Mouse (Mus musculus): ENCODE measurements around the gene Cox8c. TPM values are rescaled to one million over a fixed set of nuclear protein-coding genes. Genes with fewer than 3 reads are reported as not detected.

Gene Cox8c
- polyA plus RNA-seq, 1 experiment from 2014 or later, result not detected

DNA sequence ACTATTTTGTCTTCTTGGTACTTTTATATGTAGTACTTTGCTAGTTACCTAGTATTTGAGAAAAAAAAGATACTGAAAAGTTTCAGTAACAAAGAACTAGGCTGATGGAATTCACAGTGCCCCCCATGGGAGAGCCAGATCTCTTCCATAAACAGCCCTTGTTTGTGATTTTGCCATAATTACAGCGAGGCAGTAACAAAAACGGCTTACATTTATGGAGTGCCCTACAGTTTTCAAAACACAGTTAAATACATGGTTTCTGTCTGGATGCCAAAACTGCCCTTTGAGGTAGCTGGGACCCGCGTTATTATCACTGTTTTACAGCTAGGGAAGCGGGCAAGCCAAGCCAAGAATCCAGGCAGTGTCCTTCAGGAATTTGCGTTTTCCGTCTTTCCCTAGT is 20.2 kb upstream of the Cox8c start:
- ATAC-seq (replicated peaks; ENCODE audit: low FRiP score, low read depth), result no peak

DNA sequence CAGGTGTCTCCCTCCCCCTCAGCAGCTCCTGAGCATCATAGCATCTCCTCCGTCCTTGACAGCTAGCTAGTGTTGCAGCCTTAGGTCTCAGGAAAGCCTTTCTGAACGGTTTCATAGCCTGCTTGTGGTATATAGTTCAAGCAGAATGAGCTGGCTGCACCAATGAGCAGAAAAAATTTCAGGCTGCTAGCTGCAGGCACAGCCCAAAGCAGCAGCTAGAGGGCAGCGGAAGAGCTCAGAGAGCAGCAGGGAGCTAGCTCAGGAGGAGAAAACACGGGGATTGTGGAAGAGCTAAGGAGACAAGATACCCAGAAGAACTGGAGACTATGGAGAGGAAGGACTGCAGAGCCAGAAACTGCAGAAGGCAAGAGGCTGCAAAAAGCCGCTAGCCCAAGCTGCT is 13.4 kb upstream of the Cox8c start:
- peak; percentile 81 for TF ChIP-seq CTCF (IDR thresholded peaks at IDR 0.05; ENCODE audit: low read depth)
- Histone ChIP-seq H3K9ac (ENCODE audit: low read depth, low read length) (no peak overlapping the region), H3K36me3 (ENCODE audit: insufficient read depth, low read length) (no peaks in the 10 kb centered on the region), H3K9me3 (replicated peaks; ENCODE audit: low read length) (no peaks in the 10 kb centered on the region), H3K4me2 (ENCODE audit: low read length) (no peak overlapping the region), H3K4me3 (replicated peaks; ENCODE audit: low read depth, low read length) (no peak overlapping the region), H3K27ac (no peak overlapping the region), H3K4me1 (replicated peaks; ENCODE audit: insufficient read depth, low read length) (no peaks in the 10 kb centered on the region), H3K27me3 (ENCODE audit: insufficient read depth, low read length) (no peaks in the 10 kb centered on the region)
- ATAC-seq (replicated peaks; ENCODE audit: low FRiP score, low read depth) (no peak), DNase-seq (ENCODE audit: low spot score) (peak; percentile 66)
- WGBS, result 19% methylated on average over 5 of the region's 5 CpGs

More for the DNA sequence above, 20.2 kb upstream of the Cox8c start:
- no peak for TF ChIP-seq CTCF (IDR thresholded peaks at IDR 0.05; ENCODE audit: low read depth)
- Histone ChIP-seq H3K9me3 (replicated peaks; ENCODE audit: low read length) (no peaks in the 10 kb centered on the region), H3K4me1 (replicated peaks; ENCODE audit: insufficient read depth, low read length) (peaks cover 10% of the 10 kb centered on the region), H3K9ac (ENCODE audit: low read depth, low read length) (peak overlapping the region; percentile 94; the same call in 1 of the 2 replicates), H3K36me3 (ENCODE audit: insufficient read depth, low read length) (no peaks in the 10 kb centered on the region), H3K27ac (peak overlapping the region; percentile 98), H3K4me3 (replicated peaks; ENCODE audit: low read depth, low read length) (peak overlapping the region; percentile 98), H3K4me2 (ENCODE audit: low read length) (peak overlapping the region; percentile 79), H3K27me3 (ENCODE audit: insufficient read depth, low read length) (no peaks in the 10 kb centered on the region)
- no peak for DNase-seq (ENCODE audit: low spot score)
- 26% methylated on average over 7 of the region's 7 CpGs for WGBS

DNA sequence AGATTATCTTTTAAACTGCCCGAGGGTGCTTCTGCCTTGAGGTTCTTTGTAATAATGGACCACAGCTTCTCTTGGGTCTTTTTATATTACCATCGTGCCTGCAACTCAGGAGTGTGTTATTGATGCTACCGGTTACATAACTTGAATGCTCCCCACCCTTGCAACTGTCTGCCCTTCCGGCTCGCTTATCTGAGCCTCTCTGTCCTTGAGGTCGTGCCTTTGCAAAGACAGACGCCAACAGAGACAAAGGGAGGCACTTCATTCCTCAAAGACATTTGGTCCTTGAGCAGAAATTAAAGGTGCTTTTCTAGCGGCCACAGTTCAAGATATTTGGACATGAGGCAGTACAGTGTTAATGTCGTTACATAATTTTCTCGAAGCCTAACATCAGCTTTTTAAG is 11.8 kb upstream of the Cox8c start:
- no peaks in the 10 kb centered on the region for H3K9me3 ChIP-seq (replicated peaks; ENCODE audit: low read length)
- H3K4me1 ChIP-seq (replicated peaks; ENCODE audit: insufficient read depth, low read length), result no peaks in the 10 kb centered on the region
- H3K4me3 ChIP-seq (replicated peaks; ENCODE audit: low read depth, low read length), result no peak overlapping the region
- no peaks in the 10 kb centered on the region for H3K27me3 ChIP-seq (ENCODE audit: insufficient read depth, low read length)
- DNase-seq (ENCODE audit: low spot score) (no peak), ATAC-seq (replicated peaks; ENCODE audit: low FRiP score, low read depth) (no peak)
- WGBS, result 66% methylated on average over 10 of the region's 10 CpGs
- H3K36me3 ChIP-seq (ENCODE audit: insufficient read depth, low read length), result no peaks in the 10 kb centered on the region
- no peak overlapping the region for H3K9ac ChIP-seq (ENCODE audit: low read depth, low read length)
- no peak for TF ChIP-seq CTCF (IDR thresholded peaks at IDR 0.05; ENCODE audit: low read depth)
- no peak overlapping the region for H3K4me2 ChIP-seq (ENCODE audit: low read length)
- H3K27ac ChIP-seq, result no peak overlapping the region

DNA sequence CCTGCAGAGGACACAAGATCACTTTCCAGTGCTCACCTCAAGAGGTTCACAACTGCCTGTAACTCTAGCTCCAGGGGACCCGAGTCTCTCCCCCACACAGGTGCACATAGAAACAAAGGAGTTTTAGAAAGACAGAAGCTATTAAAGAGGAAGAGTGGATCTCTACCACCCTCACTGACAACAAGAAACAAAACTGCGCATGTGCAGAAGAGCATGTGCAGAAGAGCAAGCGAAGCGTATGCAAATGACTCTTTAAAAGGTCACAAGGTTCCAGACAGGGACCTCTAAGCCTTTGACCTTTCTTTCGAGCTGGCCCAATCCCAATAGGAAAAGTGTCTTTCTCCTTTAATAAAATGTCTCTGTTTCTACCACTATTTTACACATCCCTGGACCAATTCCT is 10.5 kb upstream of the Cox8c start:
- Histone ChIP-seq H3K4me1 (replicated peaks; ENCODE audit: insufficient read depth, low read length) (no peaks in the 10 kb centered on the region), H3K4me3 (replicated peaks; ENCODE audit: low read depth, low read length) (no peak overlapping the region), H3K27me3 (ENCODE audit: insufficient read depth, low read length) (no peaks in the 10 kb centered on the region), H3K9me3 (replicated peaks; ENCODE audit: low read length) (no peaks in the 10 kb centered on the region), H3K36me3 (ENCODE audit: insufficient read depth, low read length) (no peaks in the 10 kb centered on the region), H3K9ac (ENCODE audit: low read depth, low read length) (no peak overlapping the region), H3K27ac (no peak overlapping the region), H3K4me2 (ENCODE audit: low read length) (no peak overlapping the region)
- TF ChIP-seq CTCF (IDR thresholded peaks at IDR 0.05; ENCODE audit: low read depth), result no peak
- no peak for ATAC-seq (replicated peaks; ENCODE audit: low FRiP score, low read depth)
- WGBS, result 54% methylated on average over 5 of the region's 5 CpGs
- no peak for DNase-seq (ENCODE audit: low spot score)

DNA sequence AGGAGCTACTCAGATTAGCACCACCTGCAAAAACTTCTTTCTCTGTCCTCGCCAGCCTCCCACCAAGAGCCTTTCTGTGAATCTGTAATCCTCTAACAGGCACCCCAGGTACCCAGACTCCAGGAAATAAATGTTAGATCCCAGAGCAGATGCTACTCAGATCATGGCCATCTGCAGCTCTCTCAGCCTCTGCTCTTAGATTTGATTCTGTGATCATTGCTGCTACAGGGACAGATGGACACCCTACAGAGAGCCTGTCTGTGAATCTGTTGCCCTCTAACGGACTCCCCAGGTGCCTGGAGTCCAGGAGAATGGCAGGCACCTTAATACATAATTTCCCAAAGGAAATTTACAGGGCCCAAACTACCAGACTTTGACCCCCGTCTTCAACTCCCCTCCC is 9.1 kb downstream of the Cox8c start:
- Histone ChIP-seq H3K36me3 (ENCODE audit: insufficient read depth, low read length) (no peaks in the 10 kb centered on the region), H3K27me3 (ENCODE audit: insufficient read depth, low read length) (no peaks in the 10 kb centered on the region), H3K27ac (no peak overlapping the region), H3K4me3 (replicated peaks; ENCODE audit: low read depth, low read length) (no peak overlapping the region), H3K9ac (ENCODE audit: low read depth, low read length) (no peak overlapping the region), H3K9me3 (replicated peaks; ENCODE audit: low read length) (no peaks in the 10 kb centered on the region), H3K4me1 (replicated peaks; ENCODE audit: insufficient read depth, low read length) (no peaks in the 10 kb centered on the region), H3K4me2 (ENCODE audit: low read length) (no peak overlapping the region)
- WGBS, result 52% methylated on average over 3 of the region's 3 CpGs
- TF ChIP-seq CTCF (IDR thresholded peaks at IDR 0.05; ENCODE audit: low read depth), result no peak
- ATAC-seq (replicated peaks; ENCODE audit: low FRiP score, low read depth) (no peak), DNase-seq (ENCODE audit: low spot score) (no peak)

DNA sequence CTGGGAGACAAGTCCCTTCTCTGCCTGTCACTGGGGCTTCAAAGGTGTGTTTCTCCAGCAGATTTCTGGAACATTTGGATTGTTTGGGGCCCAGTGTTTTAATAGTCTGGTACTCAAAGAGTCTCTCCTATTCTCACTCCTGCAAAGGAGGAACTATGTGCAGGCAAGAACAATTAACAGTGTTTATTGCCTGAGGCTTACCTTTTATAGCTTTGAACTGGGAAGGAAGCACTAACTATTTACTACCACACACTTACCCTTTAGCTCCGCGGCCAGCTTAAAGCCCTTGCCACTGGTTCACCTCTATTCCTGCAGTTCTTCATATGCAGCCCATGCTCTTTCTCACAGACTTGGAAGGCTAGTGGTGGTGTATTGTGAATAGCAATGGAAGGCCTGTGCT is 17.0 kb downstream of the Cox8c start:
- 5% methylated on average over 2 of the region's 2 CpGs for WGBS
- ATAC-seq (replicated peaks; ENCODE audit: low FRiP score, low read depth), result no peak

DNA sequence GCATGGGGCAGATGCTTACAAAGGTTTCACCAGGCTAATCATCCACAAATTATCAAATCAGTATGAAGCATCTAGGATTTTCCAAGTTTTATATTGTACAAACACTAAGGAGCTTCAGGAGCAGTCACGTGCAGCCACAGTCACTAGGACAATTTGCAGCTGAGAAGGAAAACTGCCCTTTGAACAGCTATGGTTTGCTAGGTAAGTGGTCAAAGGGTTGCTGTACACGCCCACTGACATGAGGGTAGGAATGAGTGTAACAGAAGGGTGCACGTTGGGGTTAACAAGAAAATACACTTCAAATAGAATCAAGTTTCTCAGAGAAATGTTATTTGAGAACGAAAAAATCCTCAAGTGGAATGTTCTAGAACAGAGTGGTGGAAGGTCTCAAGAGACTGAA is 30.6 kb downstream of the Cox8c start:
- Histone ChIP-seq H3K36me3 (ENCODE audit: insufficient read depth, low read length) (no peaks in the 10 kb centered on the region), H3K4me1 (replicated peaks; ENCODE audit: insufficient read depth, low read length) (no peaks in the 10 kb centered on the region), H3K4me3 (replicated peaks; ENCODE audit: low read depth, low read length) (no peak overlapping the region), H3K9me3 (replicated peaks; ENCODE audit: low read length) (no peaks in the 10 kb centered on the region), H3K27ac (no peak overlapping the region), H3K9ac (ENCODE audit: low read depth, low read length) (no peak overlapping the region), H3K27me3 (ENCODE audit: insufficient read depth, low read length) (no peaks in the 10 kb centered on the region), H3K4me2 (ENCODE audit: low read length) (no peak overlapping the region)
- DNase-seq (ENCODE audit: low spot score) (peak; percentile 1), ATAC-seq (replicated peaks; ENCODE audit: low FRiP score, low read depth) (0 out of 2 replicates have a peak, but pooled peaks have one; percentile 52)
- no peak for TF ChIP-seq CTCF (IDR thresholded peaks at IDR 0.05; ENCODE audit: low read depth)
- 52% methylated on average over 4 of the region's 4 CpGs for WGBS

More for the DNA sequence above, 17.0 kb downstream of the Cox8c start:
- H3K4me3 ChIP-seq (replicated peaks; ENCODE audit: low read depth, low read length), result no peak overlapping the region
- no peaks in the 10 kb centered on the region for H3K4me1 ChIP-seq (replicated peaks; ENCODE audit: insufficient read depth, low read length)
- no peak overlapping the region for H3K9ac ChIP-seq (ENCODE audit: low read depth, low read length)
- no peak for TF ChIP-seq CTCF (IDR thresholded peaks at IDR 0.05; ENCODE audit: low read depth)
- DNase-seq (ENCODE audit: low spot score), result no peak
- H3K9me3 ChIP-seq (replicated peaks; ENCODE audit: low read length), result no peaks in the 10 kb centered on the region
- H3K4me2 ChIP-seq (ENCODE audit: low read length), result no peak overlapping the region
- H3K27me3 ChIP-seq (ENCODE audit: insufficient read depth, low read length), result no peaks in the 10 kb centered on the region
- H3K36me3 ChIP-seq (ENCODE audit: insufficient read depth, low read length), result no peaks in the 10 kb centered on the region
- H3K27ac ChIP-seq, result no peak overlapping the region
